In the genomic region with DNA sequence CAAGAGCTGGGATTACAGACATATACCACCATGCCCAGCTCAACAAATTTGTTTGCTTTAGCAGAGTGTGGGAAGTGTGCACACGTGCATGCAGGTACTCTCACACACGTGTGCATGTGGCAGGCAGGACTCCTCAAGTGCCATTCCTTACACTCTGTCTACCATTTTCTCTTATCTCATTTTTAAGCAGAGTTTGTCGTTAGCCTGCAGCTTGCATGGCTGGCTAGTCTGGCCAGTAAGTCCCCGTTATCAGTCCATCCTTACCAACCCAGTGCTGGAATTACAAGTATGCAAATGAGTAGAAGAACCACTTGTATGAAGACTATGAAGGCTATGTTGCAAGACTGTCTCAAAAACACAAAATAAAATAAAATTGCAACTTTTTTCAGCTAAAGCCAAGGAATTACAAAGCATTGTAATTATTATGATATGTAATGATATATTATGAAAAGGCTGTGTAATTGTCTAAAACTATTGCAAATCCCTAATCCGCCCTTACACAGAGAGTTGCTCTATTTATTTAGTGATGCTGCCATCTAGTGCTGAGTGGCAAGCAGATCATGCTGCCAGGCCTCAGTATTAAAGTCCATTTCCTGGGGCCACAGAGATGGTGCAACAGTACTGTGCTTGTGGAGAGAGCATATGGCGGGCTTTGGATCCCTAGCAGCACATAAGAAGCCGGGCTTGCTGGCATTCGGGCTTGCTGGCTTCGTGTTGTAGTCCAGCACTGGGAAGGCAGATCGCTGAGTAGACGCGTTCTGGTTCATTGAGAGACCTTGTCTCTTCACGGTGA, we compare ENCODE assay signal across 9 mouse cellular contexts. TPM values are rescaled to one million over a fixed set of nuclear protein-coding genes. Genes with fewer than 3 reads are reported as not detected.
DNase-seq lines count a peak whose midpoint lies in the region; ATAC-seq and TF ChIP-seq lines count a peak whose summit lies in the region.
"Had no signal": no experiment of that assay in that cellular context is flagged by ENCODE, and none has a peak within 500 bp of the region (broad histone marks: within the 10 kb centered on the region; RNA-seq: fewer than 3 reads in every experiment).

No protein-coding gene starts in this region.

- TF ChIP-seq CTCF in forebrain, postnatal 0 days (IDR thresholded peaks at IDR 0.05; ENCODE audit: low read depth): peak; percentile 74

- ATAC-seq in forebrain, postnatal 0 days: peak; percentile 71
- ATAC-seq in forebrain, embryonic 13.5 days: no peak

- H3K27me3 ChIP-seq in forebrain, postnatal 0 days (ENCODE audit: insufficient read depth, low read length): no peaks in the 10 kb centered on the region
- H3K27me3 ChIP-seq in forebrain, embryonic 13.5 days: no peaks in the 10 kb centered on the region
- no peaks in the 10 kb centered on the region for H3K27me3 ChIP-seq in splenic B cell, adult 2 months (ENCODE audit: control insufficient read depth, insufficient read depth, low read length, poor library complexity, severe bottlenecking)

- WGBS in forebrain, postnatal 0 days: 87% methylated on average over 13 of the region's 13 CpGs
- 90% methylated on average over 13 of the region's 13 CpGs for WGBS in forebrain, embryonic 13.5 days

- no peaks in the 10 kb centered on the region for H3K4me1 ChIP-seq in forebrain, postnatal 0 days (ENCODE audit: insufficient read depth)
- no peaks in the 10 kb centered on the region for H3K4me1 ChIP-seq in forebrain, embryonic 13.5 days

- no peak overlapping the region for H3K27ac ChIP-seq in forebrain, postnatal 0 days (ENCODE audit: low read depth, low read length)
- no peak overlapping the region for H3K27ac ChIP-seq in forebrain, embryonic 13.5 days

- intact Hi-C loops in heart, postnatal 36 days (cut with DNase I): loop anchor here (2.0 kb wide), 1 partner anchor 379 kb away; no protein-coding TSS in a partner anchor

- H3K4me3 ChIP-seq in forebrain, postnatal 0 days (ENCODE audit: low read depth, low read length): no peak overlapping the region
- no peak overlapping the region for H3K4me3 ChIP-seq in forebrain, embryonic 13.5 days

- H3K36me3 ChIP-seq in forebrain, postnatal 0 days (ENCODE audit: insufficient read depth): peaks cover 51% of the 10 kb centered on the region
- peaks cover 74% of the 10 kb centered on the region for H3K36me3 ChIP-seq in forebrain, embryonic 13.5 days (ENCODE audit: poor library complexity, severe bottlenecking)
- peaks cover 12% of the 10 kb centered on the region for H3K36me3 ChIP-seq in splenic B cell, adult 2 months (ENCODE audit: control insufficient read depth, insufficient read depth, low read length, poor library complexity, severe bottlenecking)

- H3K4me2 ChIP-seq in forebrain, postnatal 0 days (ENCODE audit: low read depth): no peak overlapping the region
- H3K4me2 ChIP-seq in forebrain, embryonic 13.5 days: no peak overlapping the region

- no peaks in the 10 kb centered on the region for H3K9me3 ChIP-seq in forebrain, postnatal 0 days (ENCODE audit: low read length)
- no peaks in the 10 kb centered on the region for H3K9me3 ChIP-seq in forebrain, embryonic 13.5 days (replicated peaks)
- H3K9me3 ChIP-seq: G1E had no signal

- no peak overlapping the region for H3K9ac ChIP-seq in forebrain, postnatal 0 days
- no peak overlapping the region for H3K9ac ChIP-seq in forebrain, embryonic 13.5 days

- DNase-seq in forebrain, postnatal 0 days: peak; percentile 46
- DNase-seq in A20 (ENCODE audit: low read depth, low spot score): peak; percentile 36
- DNase-seq in cerebellum, adult 11-12 months: peak; percentile 87
- peak; percentile 35 for DNase-seq in kidney, postnatal 10 days
- DNase-seq in splenic B cell, adult 2 months (ENCODE audit: low read depth, low spot score): peak; percentile 45
- no peak for DNase-seq in heart, postnatal 36 days
- DNase-seq in thymus, postnatal 4 days: no peak

RNA-seq across cellular contexts. Expression of a gene that starts 24.9 kb away (rescaled TPM):
- 23.2 and 31.3 TPM in 2 replicates for total RNA-seq in forebrain, postnatal 0 days (2014; rRNA removed)
- polyA plus RNA-seq in forebrain, postnatal 0 days (2015; fragmentation: Nextera tagmentation; extraction: Ambion mirVana): 4.1 and 7.2 TPM in 2 replicates
- 4.4 and 4.5 TPM in 2 replicates for polyA plus RNA-seq in forebrain, embryonic 13.5 days (2015; fragmentation: Nextera tagmentation; extraction: Ambion mirVana)
- total RNA-seq in heart, postnatal 36 days (2021): 1 to 10 TPM; 2.7 to 3.5 TPM

RNA-seq across cellular contexts. Expression of a gene that starts 32.0 kb away (rescaled TPM):
- total RNA-seq in forebrain, postnatal 0 days (2014; rRNA removed): 374 and 390 TPM in 2 replicates
- polyA plus RNA-seq in forebrain, postnatal 0 days (2015; fragmentation: Nextera tagmentation; extraction: Ambion mirVana): 278 and 281 TPM in 2 replicates
- 274 and 296 TPM in 2 replicates for polyA plus RNA-seq in forebrain, embryonic 13.5 days (2015; fragmentation: Nextera tagmentation; extraction: Ambion mirVana)
- 10 to 100 TPM; 32.9 to 50.2 TPM for total RNA-seq in heart, postnatal 36 days (2021)

RNA-seq across cellular contexts. Expression of a gene that starts 36.8 kb away (rescaled TPM):
- total RNA-seq in forebrain, postnatal 0 days (2014; rRNA removed): 14.8 and 20.9 TPM in 2 replicates
- polyA plus RNA-seq in forebrain, postnatal 0 days (2015; fragmentation: Nextera tagmentation; extraction: Ambion mirVana): 6.9 and 8.8 TPM in 2 replicates
- polyA plus RNA-seq in forebrain, embryonic 13.5 days (2015; fragmentation: Nextera tagmentation; extraction: Ambion mirVana): 21.6 and 22.5 TPM in 2 replicates
- 10 to 100 TPM; 11.6 to 12.6 TPM for total RNA-seq in heart, postnatal 36 days (2021)

Comparison
In these comparisons a context has a peak if more than half of its experiments do, and no peak if none do; other contexts are left out.
1. DNase-seq: peak in forebrain, postnatal 0 days (single experiment), A20 (single experiment), cerebellum, adult 11-12 months (single experiment), kidney, postnatal 10 days (single experiment) and splenic B cell, adult 2 months (single experiment); none in heart, postnatal 36 days (0 of 2) and thymus, postnatal 4 days (single experiment).